Mouse (Mus musculus) NIH3T3 (cell line): Measurements from ENCODE around the gene Ppp1r13b.

Experiments used
- DNase-seq: peaks from one replicate; pipeline ENCODE4 v3.0.0-alpha.2; 2012; ENCODE audit warnings: low read depth

Gene Ppp1r13b

DNA sequence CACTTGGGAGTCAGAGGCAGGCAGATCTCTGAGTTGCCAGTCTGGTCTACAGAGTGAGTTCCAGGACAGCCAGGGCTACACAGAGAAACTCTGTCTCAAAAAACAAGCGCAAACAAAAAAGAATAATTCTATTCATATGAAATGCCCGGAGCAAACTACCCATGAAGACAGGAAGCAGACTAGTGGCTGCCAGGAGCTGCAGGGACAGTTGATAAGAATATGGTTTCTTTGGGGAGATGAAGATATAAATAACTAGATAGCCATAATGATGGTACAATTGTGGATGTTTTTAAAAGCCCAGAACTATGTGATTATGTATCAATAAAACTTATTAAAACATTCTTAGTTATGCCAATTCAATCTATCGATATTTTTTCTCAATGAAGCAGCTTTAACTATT lies 25.9 kb downstream of the Ppp1r13b start:
- no peak for DNase-seq

DNA sequence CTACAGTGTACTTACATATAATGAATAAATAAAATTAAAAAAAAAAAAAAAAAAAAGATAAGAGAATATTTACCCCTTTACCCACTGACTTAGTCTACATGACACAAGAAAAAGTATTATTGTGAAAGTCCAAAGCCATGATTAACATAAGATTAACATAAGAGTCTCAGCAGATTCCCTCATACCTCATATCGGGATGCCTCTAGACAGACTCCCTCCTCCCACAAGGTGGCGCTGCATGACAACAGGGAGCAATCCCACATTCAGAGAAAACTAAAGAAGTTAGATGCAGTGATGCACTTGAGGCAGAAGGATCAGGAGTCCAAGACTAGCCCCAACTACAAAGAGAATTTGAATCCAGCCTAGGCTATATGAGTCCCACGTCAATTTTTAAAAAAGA lies 29.7 kb downstream of the Ppp1r13b start:
- peak; percentile 87 for DNase-seq

DNA sequence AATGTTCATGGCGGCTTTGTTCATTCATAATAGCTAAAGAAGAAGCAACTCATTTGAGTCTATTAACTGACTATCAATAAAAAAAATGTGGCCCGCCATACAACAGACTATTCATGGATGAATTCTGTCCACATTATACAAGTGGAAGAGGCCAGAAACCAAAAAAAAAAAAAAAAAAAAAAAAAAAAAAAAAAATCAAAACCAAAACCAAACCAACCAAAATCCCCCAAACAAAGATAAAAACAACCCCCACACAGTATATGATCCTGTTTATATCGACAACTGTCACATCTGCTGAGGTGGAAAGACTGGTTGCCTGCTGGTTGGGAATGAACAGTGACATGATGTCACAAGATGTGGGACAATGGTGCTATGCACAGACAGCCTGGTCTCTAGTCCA lies 32.4 kb downstream of the Ppp1r13b start:
- DNase-seq = no peak

DNA sequence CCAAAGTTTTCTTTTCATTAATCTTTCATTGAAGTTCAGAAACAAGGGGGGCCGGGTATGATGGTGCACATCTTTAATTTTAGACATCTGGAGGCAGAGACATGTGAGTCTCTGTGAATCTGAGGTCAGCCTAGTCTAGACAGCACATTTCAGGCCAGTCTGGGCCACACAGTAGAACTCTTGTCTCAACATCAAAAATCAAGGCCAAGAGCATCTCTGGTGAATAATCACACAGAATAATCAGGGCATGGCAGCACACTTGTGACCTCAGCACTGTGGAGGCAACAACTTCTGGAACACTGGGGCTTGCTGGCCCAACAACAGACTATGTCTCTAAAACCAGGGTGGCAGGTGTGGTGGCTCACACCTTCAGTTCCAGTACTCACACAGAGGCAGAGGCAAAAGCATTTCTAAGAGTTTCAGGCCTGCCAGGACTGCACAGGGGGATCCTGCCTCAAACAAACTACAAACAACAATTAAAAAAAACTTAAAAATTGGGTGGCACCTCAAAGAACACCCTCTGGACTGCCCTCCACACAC lies 33.2 kb downstream of the Ppp1r13b start:
- no peak for DNase-seq

DNA sequence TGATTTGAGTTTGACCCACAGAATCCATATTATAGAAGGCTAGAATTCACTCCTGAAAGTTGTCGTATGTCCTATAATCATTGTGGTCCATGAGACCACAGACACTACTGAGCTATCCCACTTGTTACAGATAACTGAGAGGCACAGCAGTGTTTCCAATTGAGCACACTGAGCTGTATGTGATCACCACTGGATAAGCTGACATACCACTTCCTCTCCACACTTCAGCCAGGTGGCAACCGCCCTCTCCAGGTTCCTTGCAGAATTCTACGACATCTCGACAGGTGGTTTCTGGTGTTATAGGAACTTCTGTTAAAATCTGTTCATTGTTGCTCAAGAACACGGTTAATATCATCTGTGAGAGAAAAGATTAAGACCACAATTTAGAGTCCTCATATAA lies 35.8 kb downstream of the Ppp1r13b start:
- DNase-seq = no peak

DNA sequence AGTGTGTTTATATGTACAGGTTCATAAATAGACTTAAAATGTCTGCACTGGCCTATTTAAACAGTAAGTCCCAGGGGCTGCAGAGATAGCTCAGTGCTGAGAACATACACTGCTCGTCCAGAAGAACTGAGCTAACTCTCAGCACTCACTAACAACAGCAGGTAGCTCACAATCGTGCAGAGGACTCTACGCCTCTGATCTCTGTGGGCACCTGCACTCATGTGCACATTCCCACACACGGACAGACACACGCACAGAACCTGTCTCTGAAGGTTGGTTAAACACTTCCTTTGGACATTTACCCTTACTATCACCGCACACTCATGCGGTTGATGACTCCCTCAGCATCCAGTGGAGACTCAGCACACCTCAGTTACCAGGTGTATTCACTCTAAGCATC lies 37.1 kb downstream of the Ppp1r13b start:
- DNase-seq = no peak

DNA sequence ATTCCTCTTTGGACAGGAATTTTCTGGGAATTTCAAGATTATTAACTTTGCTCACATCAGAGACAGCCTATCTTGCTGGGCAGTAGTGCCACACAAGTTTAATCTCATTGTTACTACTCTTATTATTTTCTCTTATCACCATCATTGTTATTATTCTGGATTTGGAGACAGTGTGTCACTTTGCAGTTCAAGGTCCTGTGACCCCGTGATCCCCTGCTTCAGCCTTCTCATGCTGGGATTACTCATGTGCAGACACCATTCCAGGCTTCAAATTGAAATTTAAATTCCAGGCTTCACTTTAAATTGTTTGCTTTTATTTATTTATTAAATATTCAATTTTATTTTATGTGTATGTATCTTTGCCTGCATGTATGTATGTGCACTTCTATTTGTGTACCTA lies 38.1 kb downstream of the Ppp1r13b start:
- no peak for DNase-seq

DNA sequence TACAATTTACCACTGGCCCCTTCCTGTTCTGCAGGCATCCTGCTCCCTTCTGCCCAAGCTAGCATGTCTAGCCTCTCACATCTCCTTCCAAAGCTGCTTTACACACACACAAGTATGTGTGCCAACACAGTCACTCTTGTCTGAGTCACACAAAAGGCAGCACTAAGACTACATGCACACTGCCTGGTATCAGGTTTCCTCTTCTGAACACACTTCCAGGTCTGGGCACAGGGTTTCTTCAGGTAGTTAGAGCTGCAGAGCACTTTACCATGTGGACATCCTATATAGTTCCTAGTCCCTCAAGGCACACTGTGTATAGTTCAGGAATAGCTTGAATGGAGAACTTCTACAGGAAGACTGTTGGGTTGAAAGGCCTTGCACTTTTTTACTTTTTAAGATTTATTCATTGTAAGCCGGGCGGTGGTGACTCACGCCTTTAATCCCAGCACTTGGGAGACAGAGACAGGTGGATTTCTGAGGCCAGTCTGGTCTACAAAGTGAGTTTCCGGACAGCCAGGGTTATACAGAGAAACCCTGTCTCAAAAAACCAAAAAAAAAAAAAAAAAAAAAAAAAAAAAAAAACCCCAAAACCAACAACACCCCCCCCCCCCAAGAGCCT lies 43.6 kb downstream of the Ppp1r13b start:
- peak; percentile 82 for DNase-seq

DNA sequence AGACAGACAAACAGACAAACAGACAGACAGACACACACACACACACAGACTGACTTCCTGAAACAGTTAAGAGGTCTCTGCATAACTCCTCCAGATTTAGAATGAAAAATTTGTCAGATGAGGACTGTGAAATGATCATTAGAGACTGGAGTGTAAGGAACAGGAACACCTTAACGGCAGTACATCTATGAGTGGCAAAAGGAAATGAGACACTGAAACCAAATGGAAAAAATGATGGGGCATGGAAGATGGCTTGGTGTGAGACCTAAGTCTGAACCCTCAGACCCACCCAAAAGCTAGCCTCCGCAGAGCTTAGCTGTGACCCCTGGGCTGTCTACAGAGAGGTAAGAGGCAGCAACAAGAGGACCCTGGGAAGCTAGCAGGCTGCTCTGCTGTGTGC lies 52.5 kb downstream of the Ppp1r13b start:
- no peak for DNase-seq

DNA sequence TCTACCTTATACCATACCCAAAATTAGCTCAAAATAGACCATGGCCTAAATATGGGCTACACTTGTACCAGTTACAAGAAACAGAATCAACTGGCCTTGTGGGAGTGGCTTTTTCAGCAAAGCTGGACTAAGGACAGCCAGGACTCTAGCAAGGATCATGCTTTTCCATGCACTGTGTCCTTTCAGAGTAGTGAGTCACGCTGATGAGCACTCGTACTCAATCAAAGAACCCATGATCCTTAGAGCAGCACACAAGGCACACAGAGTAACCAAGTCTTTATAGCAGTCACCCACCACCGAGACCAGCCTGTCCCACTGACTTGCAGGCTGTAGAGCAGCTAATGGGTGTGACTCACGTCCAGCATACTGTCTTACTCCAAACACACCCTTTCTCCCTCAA lies 54.4 kb downstream of the Ppp1r13b start:
- DNase-seq = peak; percentile 25

DNA sequence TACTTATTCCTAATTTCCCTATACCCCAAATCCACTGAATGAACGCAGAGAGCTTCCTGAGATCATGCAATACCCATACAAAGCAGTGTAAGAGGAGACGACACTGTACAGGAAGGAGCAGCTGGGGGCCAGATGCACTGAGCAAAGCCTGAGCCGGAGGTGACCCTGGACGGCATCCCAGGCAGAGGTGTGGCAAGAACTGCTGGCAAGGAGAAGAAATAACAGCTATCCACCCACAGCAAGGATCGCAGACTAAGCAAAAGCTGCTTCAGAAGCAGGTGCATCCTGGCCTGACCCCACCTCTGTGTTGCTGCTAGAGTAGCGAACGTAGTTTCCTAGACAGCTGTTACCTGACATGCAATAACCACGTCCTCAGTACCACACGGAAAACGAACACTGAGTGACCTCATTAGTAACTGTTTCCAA lies 54.9 kb downstream of the Ppp1r13b start:
- peak; percentile 28 for DNase-seq

DNA sequence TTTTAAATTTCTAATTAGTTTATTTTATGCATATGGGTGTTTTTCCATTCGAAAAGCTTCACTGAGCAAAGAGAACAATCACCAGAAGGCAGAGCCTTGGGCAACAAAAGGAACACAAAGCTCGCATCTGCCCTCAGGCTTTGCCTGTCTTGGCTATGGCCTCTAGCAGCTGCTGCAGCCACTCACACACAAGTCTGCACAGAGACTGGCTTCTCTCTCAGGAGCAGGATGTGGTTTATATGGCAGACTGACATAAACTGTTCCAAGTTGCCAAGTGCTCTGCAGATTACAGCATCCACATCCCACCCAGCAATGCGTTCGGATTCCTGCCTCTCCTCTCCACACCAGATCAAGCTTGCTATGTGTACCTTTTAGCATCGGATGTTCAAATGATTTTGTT lies 56.2 kb downstream of the Ppp1r13b start:
- DNase-seq = peak; percentile 29

DNA sequence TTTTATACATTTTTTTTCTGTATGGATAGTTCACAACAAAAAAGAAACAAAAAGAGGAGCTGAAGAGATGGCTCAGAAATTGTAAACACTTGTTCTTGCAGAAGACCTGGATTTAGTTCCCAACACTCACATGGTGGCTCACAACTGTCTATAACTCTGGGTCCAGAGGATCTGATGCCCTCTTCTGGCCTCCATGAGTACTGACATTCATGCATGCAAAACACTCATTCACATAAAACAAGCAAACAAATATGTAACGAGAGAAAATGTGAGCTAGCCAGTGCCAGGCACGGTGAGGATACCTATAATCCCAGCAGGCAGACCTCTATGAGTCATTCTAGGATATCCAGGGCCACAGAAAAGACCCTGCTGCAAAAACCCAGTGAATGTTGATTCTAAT lies 56.7 kb downstream of the Ppp1r13b start:
- peak; percentile 30 for DNase-seq

DNA sequence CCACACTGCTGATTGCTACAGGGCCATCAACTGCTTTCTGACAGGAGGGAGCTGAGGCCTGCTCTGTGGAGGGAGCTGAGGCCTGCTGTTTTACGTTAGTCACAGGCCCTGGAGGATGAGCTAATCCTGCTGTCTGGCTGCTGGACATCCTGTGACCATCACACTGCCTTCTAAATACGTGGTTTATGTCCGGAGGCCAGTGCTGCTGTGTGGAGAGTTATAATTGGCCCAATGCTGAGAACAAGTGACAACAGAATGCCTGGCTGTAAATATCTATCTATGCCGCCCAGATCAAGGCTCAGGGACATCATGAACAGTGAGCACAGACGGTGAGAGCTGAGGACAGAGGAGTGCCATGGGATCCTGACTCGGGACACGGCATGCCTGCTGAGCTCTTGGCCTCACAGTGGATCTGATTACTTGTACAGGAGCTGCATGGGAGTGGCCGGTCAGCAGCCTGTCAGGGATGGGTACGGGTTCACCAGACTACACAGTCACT lies 59.6 kb downstream of the Ppp1r13b start:
- peak; percentile 54 for DNase-seq

DNA sequence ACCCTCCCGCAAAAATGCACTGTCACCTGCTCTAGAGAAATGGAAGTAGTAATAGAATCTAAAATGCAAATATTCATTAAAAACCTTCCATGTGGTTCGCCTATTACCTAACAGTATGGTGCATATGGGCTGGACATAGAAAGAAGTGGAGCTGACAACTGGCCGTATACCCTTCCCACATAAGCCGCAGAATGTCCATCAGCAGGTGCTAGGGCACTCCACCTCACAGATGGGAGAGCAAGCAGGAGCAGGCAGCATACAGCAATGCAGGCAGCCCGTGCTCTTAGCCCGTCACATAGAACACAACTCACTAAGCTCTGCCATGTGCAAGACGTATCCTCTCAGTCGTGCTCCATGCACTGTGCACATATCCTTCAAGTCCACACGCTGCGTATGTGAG lies 61.1 kb downstream of the Ppp1r13b start:
- no peak for DNase-seq

DNA sequence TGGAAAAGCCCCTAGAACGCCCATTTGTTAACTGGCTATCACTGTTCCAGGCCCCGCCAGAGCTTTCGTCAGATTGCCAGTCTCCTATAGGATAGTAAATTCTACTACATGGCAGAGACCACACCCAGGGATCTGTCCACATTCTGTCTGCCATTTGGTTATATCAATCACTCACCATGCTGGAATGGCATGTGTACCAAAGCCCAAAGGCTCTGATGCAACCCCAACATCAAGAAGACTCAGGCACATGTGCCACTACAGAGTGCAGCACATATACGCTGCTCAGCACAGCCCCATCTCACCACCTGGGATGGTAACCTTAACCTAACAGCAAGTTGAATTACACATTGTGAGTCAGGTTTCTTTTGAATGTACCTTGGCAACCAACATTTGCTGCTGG lies 62.0 kb downstream of the Ppp1r13b start:
- no peak for DNase-seq

DNA sequence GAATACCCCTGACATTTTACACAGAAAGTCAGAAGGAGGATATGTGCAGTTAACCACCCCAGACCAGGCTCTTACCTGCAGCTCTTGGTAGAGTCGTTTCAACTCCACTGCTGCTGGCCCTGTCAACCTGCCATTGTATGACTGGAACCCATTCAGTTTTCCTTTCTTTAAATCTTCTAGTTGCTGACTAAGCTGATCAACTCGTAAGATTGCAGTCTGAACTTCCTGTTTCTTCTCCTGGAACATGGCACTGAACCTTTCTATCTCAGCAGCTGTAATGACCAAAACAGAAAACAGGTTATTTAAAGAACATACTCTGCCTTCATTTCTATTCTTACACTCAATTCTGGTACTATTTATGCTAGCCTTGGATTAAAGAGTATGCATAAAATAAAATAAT lies 64.4 kb downstream of the Ppp1r13b start:
- DNase-seq = no peak

DNA sequence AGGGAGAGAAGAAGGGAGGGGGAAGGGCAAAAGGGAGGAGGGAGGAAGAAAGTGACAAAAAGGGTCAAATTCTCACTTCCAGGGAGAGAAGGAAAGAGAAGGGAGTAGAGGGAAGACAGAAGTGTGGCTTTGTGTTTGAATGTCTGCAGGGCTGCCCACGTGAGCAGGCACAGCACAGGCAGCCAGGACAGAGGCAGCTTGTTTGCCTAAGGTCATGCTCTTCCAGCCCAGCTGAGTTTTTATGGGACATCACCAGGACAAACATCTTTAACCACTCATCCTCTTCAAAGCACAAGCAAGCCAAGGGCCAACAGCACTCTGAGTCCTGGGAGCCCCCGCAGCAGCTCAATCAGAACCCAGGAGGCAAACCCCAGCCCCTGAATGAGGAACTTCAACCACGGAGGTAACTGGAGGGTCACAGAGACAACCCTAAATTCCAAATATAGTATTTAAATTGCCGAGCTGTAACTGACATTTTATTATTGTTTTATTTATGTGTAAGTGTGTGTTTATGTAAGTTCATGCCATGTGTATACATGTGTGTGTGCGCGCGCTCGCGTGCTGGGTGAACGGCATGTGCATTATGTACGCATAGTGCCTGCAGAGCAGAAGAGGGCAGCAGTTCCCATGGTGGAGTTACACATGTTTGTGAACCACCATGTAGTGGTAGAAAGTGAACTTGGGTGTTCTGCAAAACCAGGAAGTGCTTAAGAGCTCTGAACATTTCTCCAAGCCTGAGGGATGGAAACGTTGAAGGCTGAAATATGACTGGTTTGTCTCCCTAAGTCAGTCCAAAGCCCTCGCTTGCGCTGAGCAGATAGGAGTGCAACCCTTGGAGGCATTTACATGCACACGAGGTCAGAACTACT lies 65.1 kb downstream of the Ppp1r13b start:
- no peak for DNase-seq

DNA sequence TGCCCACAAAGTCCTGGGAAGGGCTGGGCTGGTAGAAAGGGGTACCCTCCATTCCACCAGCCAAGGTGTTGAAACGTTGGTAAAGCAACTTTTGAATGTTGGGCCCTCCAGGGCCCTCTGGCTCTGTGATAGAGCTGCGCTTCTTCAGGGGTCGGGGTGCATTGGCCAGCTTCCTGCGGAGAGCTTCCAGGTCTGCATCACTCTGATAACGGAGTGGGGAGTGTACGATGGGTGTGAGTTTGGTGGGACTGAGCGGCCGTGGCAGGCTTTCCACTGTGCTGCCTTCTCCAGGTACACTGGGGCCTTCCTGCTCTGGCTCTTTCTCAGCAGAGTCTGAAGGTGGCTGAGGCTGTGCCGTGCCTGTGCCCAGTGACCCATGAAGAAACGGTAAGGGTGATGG lies 74.5 kb downstream of the Ppp1r13b start:
- no peak for DNase-seq

DNA sequence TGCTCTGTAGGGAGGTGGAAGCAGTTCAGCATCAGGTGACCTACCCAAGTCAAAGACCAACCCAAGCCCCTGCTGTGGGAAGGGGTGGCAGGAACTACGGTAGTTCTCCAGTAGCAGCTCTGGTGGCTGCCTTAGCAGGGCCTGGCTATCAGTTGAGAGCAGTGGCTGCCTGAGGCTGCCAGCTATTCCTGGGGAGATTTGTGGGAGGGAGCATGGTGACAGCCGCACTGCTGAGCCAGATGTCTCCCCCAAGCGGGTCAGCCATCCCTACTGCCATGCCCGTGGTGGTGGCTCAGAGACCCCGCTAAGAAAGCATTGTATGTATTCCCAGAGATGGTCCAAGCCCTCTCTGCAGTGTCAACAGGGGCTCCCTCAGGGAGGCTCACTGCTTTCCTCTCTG lies 75.3 kb downstream of the Ppp1r13b start:
- DNase-seq = no peak

DNA sequence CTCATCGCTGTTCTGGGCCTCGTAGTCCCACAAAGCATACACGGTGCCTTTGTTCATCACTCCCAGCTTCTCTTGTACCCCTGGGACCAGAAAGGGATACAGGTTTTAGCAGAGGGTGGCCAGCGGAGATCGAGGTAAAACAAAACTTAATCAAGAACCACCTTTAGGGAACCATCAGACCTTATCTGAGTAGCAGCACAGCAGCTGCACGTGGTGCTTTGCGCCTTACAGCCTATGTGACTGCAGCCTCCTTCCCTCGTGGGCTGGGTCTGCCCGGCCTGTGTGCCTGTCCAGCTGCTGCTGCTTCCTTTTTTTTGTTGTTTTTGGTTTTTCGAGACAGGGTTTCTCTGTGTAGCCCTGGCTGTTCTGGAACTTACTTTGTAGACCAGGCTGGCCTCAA lies 77.5 kb downstream of the Ppp1r13b start:
- DNase-seq = no peak

DNA sequence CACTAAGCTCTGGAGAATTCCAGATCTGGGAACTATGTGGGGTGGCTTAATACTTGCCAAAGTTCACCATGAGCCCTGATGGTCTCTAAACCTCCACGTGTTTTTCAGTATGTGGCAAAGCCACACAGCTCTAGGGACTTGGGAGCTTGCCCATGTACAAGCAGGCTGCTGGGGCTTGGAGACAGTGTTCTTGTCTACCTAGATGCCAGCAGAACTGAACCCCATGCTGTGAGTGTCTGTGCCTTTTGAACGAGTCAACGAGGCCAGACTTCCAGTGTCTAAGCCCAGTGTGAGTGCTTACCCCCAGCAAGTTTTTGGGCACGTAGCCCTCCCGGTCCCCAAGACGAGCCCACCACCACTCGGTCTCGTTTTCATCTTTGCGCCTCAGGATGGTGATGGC lies 78.0 kb downstream of the Ppp1r13b start:
- DNase-seq = no peak

DNA sequence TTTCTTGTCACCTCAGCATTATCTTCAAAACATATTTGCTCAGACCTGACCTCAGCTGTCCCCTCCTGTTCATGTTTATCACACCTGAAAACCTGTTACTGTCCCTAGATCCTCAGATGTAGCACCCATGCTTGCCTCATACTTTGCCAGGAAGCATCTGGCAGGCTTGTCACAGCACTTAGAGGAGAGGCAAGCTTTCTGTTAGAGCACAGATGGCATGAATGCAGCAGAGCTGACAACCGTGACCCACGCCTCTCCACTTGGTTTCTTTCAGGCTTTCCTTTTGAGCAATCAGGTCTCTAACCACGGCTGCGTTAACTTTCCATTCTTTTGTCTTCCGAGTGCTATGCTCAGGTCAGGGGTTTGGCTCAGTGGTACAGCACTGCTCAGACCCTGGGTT lies 78.5 kb downstream of the Ppp1r13b start:
- no peak for DNase-seq
